Mouse (Mus musculus) neural tube, embryonic 12.5 days (tissue): ENCODE data around the gene Tmem43. TPM values are rescaled to one million over a fixed set of nuclear protein-coding genes. Genes with fewer than 3 reads are reported as not detected.

Source experiments
- ATAC-seq: fragments of 200-750 bp; cut with Nextera tagmentation; 2 replicates; pipeline ENCODE4 v1.8.0; 2017; ENCODE audit warnings: low read depth, mild to moderate bottlenecking, moderate TSS enrichment, moderate library complexity; ENCODE audit not compliant: low FRiP score
- H3K27ac ChIP-seq: fragments of 300-500 bp; sonication (generic); 2 replicates; pipeline ENCODE4 v1.5.1; 2016
- H3K27me3 ChIP-seq: fragments of 300-500 bp; sonication (generic); replicated peaks from 2 replicates; pipeline ENCODE4 v1.6.1; 2016; ENCODE audit warnings: mild to moderate bottlenecking
- H3K36me3 ChIP-seq: fragments of 300-500 bp; sonication (generic); 2 replicates; pipeline ENCODE4 v1.6.1; 2016; ENCODE audit warnings: mild to moderate bottlenecking
- H3K4me1 ChIP-seq: fragments of 300-500 bp; sonication (generic); 2 replicates; pipeline ENCODE4 v1.6.1; 2016
- H3K4me2 ChIP-seq: fragments of 300-500 bp; sonication (generic); replicated peaks from 2 replicates; pipeline ENCODE4 v1.6.1; 2016; ENCODE audit warnings: mild to moderate bottlenecking
- H3K4me3 ChIP-seq: fragments of 300-500 bp; sonication (generic); 2 replicates; pipeline ENCODE4 v1.5.1; 2016
- H3K9ac ChIP-seq: fragments of 300-500 bp; sonication (generic); 2 replicates; pipeline ENCODE4 v1.6.1; 2016; ENCODE audit warnings: mild to moderate bottlenecking
- H3K9me3 ChIP-seq: fragments of 300-500 bp; sonication (generic); 2 replicates; pipeline ENCODE4 v1.6.1; 2016; ENCODE audit warnings: mild to moderate bottlenecking
- WGBS: fragments of 180-500 bp; shearing (Covaris S2); methylation state at CpG from one replicate; pipeline ENCODE4 v1.1.7; 2016; 5-methylcytosine and 5-hydroxymethylcytosine counted together
- polyA plus RNA-seq: library from polyadenylated mRNA; unstranded; fragments of >200 nt; fragmentation: Nextera tagmentation; extraction: Ambion mirVana; gene quantifications from 2 replicates; pipeline ENCODE4 v1.2.1, GENCODE M21; 2016

The Tmem43 gene
- polyA plus RNA-seq, 1 experiment from 2014 or later: 51.6 TPM

DNA sequence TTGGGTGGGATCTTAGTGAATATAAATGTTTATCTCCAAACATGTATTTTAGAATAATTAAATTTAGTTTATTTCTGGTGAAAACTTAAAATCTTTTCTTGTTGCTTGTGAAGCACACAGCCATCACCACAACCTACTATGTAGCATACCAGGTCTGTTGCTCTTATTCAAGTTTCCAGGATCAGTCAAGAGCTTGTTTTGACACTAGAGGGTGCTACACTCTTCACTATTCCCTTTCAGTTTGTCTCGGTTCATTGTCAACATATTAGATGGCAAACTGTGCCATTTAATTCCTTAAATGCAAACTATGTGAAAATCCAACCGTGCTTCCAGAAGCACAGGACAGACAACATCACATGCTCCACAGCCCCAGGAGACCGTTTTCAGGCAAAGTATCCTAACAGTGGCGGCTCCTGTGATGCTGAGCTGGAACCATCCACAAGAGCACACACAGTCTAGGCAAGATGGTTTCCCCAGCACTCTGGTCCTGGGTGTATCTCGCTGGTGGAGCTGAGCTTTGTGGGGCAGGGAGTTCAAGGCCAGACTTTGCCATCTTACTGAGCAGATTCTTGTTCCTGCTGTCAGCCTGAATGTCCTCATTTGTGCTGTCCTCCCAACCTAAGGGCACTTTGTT lies 53.8 kb downstream of the Tmem43 start:
- Histone ChIP-seq H3K27ac (no peak overlapping the region), H3K27me3 (no peaks in the 10 kb centered on the region), H3K9me3 (no peaks in the 10 kb centered on the region), H3K36me3 (peaks cover 27% of the 10 kb centered on the region), H3K9ac (no peak overlapping the region), H3K4me2 (no peak overlapping the region), H3K4me1 (no peaks in the 10 kb centered on the region), H3K4me3 (no peak overlapping the region)
- no peak for ATAC-seq
- WGBS: 56% methylated on average over 5 of the region's 5 CpGs

DNA sequence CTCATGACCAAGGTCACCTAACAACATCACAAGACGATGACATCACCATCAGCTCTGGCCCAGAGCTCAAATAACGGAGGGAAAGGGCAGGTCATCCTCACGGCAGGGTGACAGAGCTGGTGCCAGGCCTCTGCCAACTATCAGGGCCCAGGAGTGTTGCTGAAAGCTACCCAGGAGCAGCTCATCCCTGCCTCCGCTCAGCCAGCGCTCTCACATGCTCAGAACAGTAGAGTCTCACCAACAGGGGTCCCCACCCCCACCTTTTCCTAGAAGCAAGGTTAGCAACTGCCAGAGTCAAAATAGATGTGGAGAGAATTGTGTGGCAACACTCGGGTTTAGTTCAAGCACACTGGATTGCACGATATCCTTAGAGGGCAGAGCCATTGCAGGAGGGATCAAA lies 54.8 kb downstream of the Tmem43 start:
- H3K27me3 ChIP-seq: no peaks in the 10 kb centered on the region
- 84% methylated on average over 7 of the region's 7 CpGs for WGBS

DNA sequence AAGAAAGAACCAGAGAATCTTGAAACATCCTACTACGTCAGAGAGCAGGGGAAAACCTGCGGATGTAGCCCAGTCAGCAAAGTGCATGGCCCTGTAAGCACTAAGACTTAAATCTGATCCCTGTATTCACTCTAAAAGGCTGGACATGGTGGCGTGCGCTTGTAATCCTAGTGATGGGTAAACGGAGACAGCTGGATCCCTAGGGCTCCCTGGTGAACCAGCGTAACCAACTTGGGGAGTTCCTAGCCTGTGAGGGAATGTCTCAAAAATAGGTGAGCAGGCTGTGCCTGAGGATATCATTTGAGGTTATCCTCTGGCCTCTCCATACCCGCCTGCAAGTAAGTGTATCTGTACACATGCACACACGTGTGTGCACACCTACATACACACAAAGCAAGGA lies 57.2 kb downstream of the Tmem43 start:
- WGBS: 93% methylated on average over 8 of the region's 8 CpGs
- 0 out of 2 replicates have a peak, but pooled peaks cover 4% of the 10 kb centered on the region for H3K4me1 ChIP-seq
- no peak overlapping the region for H3K4me2 ChIP-seq
- no peaks in the 10 kb centered on the region for H3K9me3 ChIP-seq
- H3K9ac ChIP-seq: no peak overlapping the region
- no peaks in the 10 kb centered on the region for H3K27me3 ChIP-seq
- H3K27ac ChIP-seq: no peak overlapping the region
- no peak overlapping the region for H3K4me3 ChIP-seq
- no peak for ATAC-seq
- H3K36me3 ChIP-seq: peaks cover 6% of the 10 kb centered on the region; the same call in 1 of the 2 replicates

More for the DNA sequence above, 54.8 kb downstream of the Tmem43 start:
- Histone ChIP-seq H3K4me3 (no peak overlapping the region), H3K4me2 (no peak overlapping the region), H3K4me1 (no peaks in the 10 kb centered on the region), H3K9me3 (no peaks in the 10 kb centered on the region), H3K27ac (no peak overlapping the region), H3K36me3 (peaks cover 18% of the 10 kb centered on the region), H3K9ac (no peak overlapping the region)
- ATAC-seq: no peak

DNA sequence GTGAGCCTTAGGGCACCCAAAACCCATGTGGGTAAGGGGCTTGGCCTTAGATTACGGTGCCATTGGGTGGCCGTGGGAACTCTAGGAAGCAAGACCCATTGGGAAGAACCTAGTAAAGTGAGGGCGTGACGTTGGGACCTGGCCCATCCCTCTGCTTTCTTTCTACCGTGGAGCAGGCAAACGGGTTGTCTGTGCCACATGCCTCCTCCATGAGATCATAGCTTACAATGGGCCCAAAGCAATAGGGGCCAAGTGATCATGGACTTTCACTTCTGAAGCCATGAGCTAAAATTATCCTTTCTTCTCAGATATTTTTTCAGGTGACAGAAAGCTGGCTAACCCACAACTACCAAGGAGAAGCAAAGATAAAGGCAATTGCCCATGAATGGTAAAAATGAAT lies 57.8 kb downstream of the Tmem43 start:
- WGBS: 87% methylated on average over 6 of the region's 6 CpGs
- Histone ChIP-seq H3K4me1 (0 out of 2 replicates have a peak, but pooled peaks cover 4% of the 10 kb centered on the region), H3K36me3 (peaks cover 6% of the 10 kb centered on the region; the same call in 1 of the 2 replicates), H3K9me3 (no peaks in the 10 kb centered on the region), H3K27me3 (no peaks in the 10 kb centered on the region), H3K27ac (no peak overlapping the region), H3K4me2 (no peak overlapping the region), H3K9ac (no peak overlapping the region), H3K4me3 (no peak overlapping the region)
- no peak for ATAC-seq

DNA sequence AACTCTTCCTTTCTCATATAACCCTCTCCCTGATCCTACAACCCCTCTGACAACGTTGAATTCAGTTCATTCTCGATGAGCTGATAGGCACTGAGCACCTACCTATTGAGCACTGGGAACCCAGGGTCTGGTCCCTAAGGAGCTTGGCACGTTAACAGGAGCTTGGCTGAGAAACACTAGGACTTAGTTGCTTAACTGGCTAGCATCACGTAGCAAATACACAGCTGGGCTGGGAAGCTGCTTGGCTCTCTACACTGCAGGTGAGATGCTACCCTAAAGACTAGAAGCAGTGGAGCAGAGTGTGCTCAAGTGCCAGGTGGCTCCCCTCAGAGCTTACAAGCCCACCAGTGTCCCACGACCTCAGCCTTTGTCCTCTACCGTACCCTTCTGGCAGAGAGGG lies 59.2 kb downstream of the Tmem43 start:
- ATAC-seq: no peak
- Histone ChIP-seq H3K36me3 (peaks cover 6% of the 10 kb centered on the region; the same call in 1 of the 2 replicates), H3K4me1 (0 out of 2 replicates have a peak, but pooled peaks cover 4% of the 10 kb centered on the region), H3K27ac (no peak overlapping the region), H3K4me2 (no peak overlapping the region), H3K9ac (no peak overlapping the region), H3K9me3 (no peaks in the 10 kb centered on the region), H3K27me3 (no peaks in the 10 kb centered on the region), H3K4me3 (no peak overlapping the region)
- WGBS: 78% methylated on average over 6 of the region's 6 CpGs

DNA sequence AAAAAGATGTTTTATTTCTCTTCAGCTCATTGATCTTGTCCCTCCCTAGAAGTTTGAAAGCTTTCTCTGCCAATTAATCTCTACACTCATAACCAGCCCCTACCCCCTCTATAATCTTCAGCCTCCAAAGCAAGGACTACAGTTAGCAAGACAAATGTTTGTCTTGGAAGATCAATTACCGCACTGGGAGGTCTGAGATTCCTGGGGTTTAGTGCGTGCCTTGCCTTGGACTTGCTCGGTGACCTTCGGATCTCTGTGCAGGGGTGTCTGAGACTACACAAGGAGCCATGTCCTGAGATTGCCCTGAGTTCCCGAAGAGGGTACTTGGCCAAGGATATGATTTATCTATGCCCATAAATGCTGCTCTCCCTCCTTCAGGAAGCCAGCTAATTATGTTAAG lies 59.9 kb downstream of the Tmem43 start:
- no peak overlapping the region for H3K4me3 ChIP-seq
- H3K27ac ChIP-seq: no peak overlapping the region
- 42% methylated on average over 5 of the region's 5 CpGs for WGBS
- H3K36me3 ChIP-seq: peaks cover 6% of the 10 kb centered on the region; the same call in 1 of the 2 replicates
- H3K9me3 ChIP-seq: no peaks in the 10 kb centered on the region
- no peak for ATAC-seq
- H3K4me1 ChIP-seq: 0 out of 2 replicates have a peak, but pooled peaks cover 4% of the 10 kb centered on the region
- H3K4me2 ChIP-seq: no peak overlapping the region
- no peak overlapping the region for H3K9ac ChIP-seq
- no peaks in the 10 kb centered on the region for H3K27me3 ChIP-seq

DNA sequence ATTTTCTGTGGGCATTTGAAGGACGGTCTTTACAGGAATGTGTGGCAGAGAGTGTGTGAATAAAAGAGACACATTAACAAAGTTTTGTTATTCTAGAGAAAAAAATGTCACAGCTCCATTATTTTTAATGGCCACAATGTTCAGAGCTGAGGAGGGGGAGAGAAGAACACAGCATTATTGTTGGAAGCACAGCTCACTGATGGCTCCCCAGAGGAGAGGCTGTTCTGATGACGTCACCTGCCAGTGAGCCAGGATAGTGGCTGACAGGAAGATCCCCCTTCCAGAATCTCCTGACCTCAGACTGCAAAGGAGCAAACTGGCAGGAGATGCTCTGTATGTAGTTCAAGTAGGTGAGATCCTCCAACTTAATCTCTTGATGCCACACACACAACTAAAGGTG lies 60.3 kb downstream of the Tmem43 start:
- Histone ChIP-seq H3K4me1 (0 out of 2 replicates have a peak, but pooled peaks cover 4% of the 10 kb centered on the region), H3K36me3 (peaks cover 6% of the 10 kb centered on the region; the same call in 1 of the 2 replicates), H3K27ac (no peak overlapping the region), H3K4me2 (no peak overlapping the region), H3K4me3 (no peak overlapping the region), H3K9ac (no peak overlapping the region), H3K9me3 (no peaks in the 10 kb centered on the region), H3K27me3 (no peaks in the 10 kb centered on the region)
- ATAC-seq: no peak
- 39% methylated on average over 2 of the region's 2 CpGs for WGBS

DNA sequence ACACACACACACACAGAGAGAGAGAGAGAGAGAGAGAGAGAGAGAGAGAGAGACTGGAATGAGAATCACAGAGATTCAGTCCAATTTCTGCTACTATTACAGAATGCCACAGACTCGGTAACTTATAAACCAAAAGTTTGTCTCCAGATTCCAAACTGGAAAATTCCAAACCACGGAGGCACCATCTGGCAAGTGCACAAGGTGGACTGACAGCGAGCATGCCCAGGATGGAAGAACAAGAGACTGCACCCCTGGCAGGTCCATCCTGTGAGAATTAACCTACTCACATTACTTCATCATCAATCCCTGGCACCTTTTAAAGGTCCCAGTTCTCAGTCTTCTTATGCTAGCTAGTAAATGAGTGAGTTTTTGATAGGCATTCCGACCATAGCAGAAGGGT lies 60.8 kb downstream of the Tmem43 start:
- Histone ChIP-seq H3K27ac (no peak overlapping the region), H3K27me3 (no peaks in the 10 kb centered on the region), H3K9me3 (no peaks in the 10 kb centered on the region), H3K36me3 (peaks cover 5% of the 10 kb centered on the region; the same call in 1 of the 2 replicates), H3K4me3 (no peak overlapping the region), H3K4me2 (no peak overlapping the region), H3K4me1 (0 out of 2 replicates have a peak, but pooled peaks cover 4% of the 10 kb centered on the region), H3K9ac (no peak overlapping the region)
- 77% methylated on average over 4 of the region's 4 CpGs for WGBS
- no peak for ATAC-seq

DNA sequence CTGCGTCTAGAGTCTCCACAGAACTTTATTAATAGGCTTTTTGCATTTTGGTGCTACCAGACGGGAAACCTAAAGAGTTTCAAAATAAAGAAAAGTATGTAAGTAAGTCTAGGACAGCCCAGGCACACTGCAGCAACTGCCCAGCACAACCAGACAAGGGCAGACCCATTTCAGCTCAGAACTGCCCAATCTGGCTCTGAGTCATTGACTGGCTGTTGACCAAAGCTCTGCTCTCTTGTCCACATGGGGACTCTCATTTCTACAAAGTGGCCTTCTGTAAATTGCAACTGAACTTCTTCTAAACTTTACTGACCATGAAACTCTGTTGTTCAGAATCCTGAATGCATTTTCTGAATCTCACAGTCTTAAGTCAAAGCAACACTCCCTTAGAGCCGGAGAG lies 61.7 kb downstream of the Tmem43 start:
- Histone ChIP-seq H3K4me1 (0 out of 2 replicates have a peak, but pooled peaks cover 4% of the 10 kb centered on the region), H3K9me3 (no peaks in the 10 kb centered on the region), H3K4me3 (no peak overlapping the region), H3K27ac (no peak overlapping the region), H3K27me3 (no peaks in the 10 kb centered on the region), H3K36me3 (no peaks in the 10 kb centered on the region), H3K9ac (no peak overlapping the region), H3K4me2 (no peak overlapping the region)
- WGBS: 75% methylated on average over 3 of the region's 3 CpGs
- ATAC-seq: no peak

DNA sequence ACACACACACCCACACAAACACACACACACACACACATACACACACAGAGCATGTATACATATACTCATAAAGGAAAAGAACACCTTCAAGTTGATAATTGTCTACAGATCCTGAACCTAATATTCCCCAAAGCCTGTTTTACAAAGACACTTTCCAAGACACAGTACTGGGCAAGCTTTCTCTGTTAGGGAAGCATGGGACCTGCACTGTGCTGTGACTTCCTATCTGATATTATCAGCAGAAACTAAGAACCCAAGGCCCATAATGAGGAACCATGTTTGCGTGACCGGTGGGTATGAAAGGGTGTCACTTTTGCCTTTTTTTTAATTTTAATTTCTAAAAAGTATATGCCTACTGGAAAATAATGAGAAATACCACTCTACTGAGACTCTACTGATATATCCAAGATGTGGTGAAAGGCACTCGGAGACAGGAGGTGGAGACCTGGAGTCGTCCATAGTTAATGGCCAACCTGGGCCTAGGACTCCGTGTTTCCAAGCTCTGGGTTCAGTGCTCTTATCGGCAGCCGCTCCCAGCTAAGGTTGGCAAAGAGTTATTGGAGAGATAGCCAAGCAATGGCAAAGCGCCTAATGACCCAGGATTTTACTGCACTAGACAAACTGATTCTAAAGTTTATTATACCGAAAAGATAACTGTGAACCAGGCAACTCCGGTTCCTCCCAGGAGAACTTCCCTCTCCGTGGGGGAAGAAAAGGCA lies 62.7 kb downstream of the Tmem43 start:
- ATAC-seq: no peak
- Histone ChIP-seq H3K27ac (no peak overlapping the region), H3K4me2 (no peak overlapping the region), H3K4me1 (0 out of 2 replicates have a peak, but pooled peaks cover 4% of the 10 kb centered on the region), H3K4me3 (no peak overlapping the region), H3K9ac (no peak overlapping the region), H3K27me3 (no peaks in the 10 kb centered on the region), H3K9me3 (no peaks in the 10 kb centered on the region), H3K36me3 (no peaks in the 10 kb centered on the region)
- 89% methylated on average over 11 of the region's 11 CpGs for WGBS
